Mouse (Mus musculus) thymus, adult 2 months (tissue): ENCODE measurements at regions not wholly inside any gene's neighbourhood (a gene's known extent, or its start where the extent isn't known, plus 50 kb on each side); places are given as distances from the start of the nearest gene placed in this dataset.

Experiments used
- CTCF ChIP-seq: fragments of 200-500 bp; IDR thresholded peaks from 2 replicates; pipeline ENCODE4 v1.5.1; 2012; ENCODE audit warnings: mild to moderate bottlenecking, control low read depth, low read length, moderate library complexity, borderline replicate concordance; ENCODE audit not compliant: control insufficient read depth, poor library complexity, insufficient read depth; ENCODE audit errors: extremely low read depth
- POLR2A ChIP-seq: fragments of 200-500 bp; IDR thresholded peaks from 2 replicates; pipeline ENCODE4 v1.6.1; 2012; ENCODE audit warnings: mild to moderate bottlenecking, low read length, control low read depth, moderate library complexity; ENCODE audit not compliant: control insufficient read depth, poor library complexity, insufficient read depth; ENCODE audit errors: extremely low read depth

- TF ChIP-seq CTCF = no peak
- no peak for TF ChIP-seq POLR2A
Measured at GRCm38 (mm10) chr13:101084193-101084592, 251.0 kb upstream of the Slc30a5 start.
